Mouse (Mus musculus) ES-E14 (cell line): ENCODE data around the gene Cyp2c29. TPM values are rescaled to one million over a fixed set of nuclear protein-coding genes. Genes with fewer than 3 reads are reported as not detected.

Source experiments
- DNase-seq: peaks from one replicate; pipeline ENCODE4 v3.0.0-alpha.2; 2013; ENCODE audit warnings: low read depth, low spot score
- H3K27ac ChIP-seq: 2 replicates; pipeline ENCODE4 v1.5.1; 2012; ENCODE audit warnings: low read depth, mild to moderate bottlenecking, low read length, moderate library complexity, mixed read lengths; ENCODE audit not compliant: poor library complexity, insufficient read depth, severe bottlenecking
- H3K36me3 ChIP-seq: 2 replicates; pipeline ENCODE4 v1.6.1; 2012; ENCODE audit warnings: mild to moderate bottlenecking, low read length, moderate library complexity, mixed read lengths; ENCODE audit not compliant: control insufficient read depth, poor library complexity, insufficient read depth, severe bottlenecking
- H3K4me1 ChIP-seq, 2 experiments: fragments of 150-350 bp in 1 of 2; sonication (generic) in 1 of 2; 2 replicates each; pipeline ENCODE4 v1.6.1; 2012; ENCODE audit warnings: low read length in 2 of 2, mild to moderate bottlenecking in 1 of 2, mixed read lengths in 1 of 2; ENCODE audit not compliant: control insufficient read depth in 2 of 2, insufficient read depth in 2 of 2, poor library complexity in 1 of 2
- H3K4me3 ChIP-seq, 2 experiments: fragments of 150-350 bp in 1 of 2; sonication (generic) in 1 of 2; 2 replicates each; pipeline ENCODE4 v1.5.1; 2012; ENCODE audit warnings: low read length in 2 of 2, low read depth in 1 of 2, mild to moderate bottlenecking in 1 of 2, mixed read lengths in 1 of 2; ENCODE audit not compliant: insufficient read depth in 1 of 2, poor library complexity in 1 of 2, severe bottlenecking in 1 of 2
- H3K9ac ChIP-seq: 2 replicates; pipeline ENCODE4 v1.6.1; 2012; ENCODE audit warnings: low read depth, mild to moderate bottlenecking, low read length, mixed read lengths; ENCODE audit not compliant: poor library complexity, insufficient read depth, severe bottlenecking
- H3K9me3 ChIP-seq: fragments of 150-350 bp; sonication (generic); 2 replicates; pipeline ENCODE4 v1.6.1; 2012; ENCODE audit warnings: low read depth, mild to moderate bottlenecking, low read length; ENCODE audit not compliant: control insufficient read depth, insufficient read depth
- CHD2 ChIP-seq: IDR thresholded peaks from 2 replicates; pipeline ENCODE4 v1.6.1; 2014; ENCODE audit warnings: mild to moderate bottlenecking, low read depth, low read length, inconsistent platforms
- HCFC1 ChIP-seq: IDR thresholded peaks from 2 replicates; pipeline ENCODE4 v1.6.1; 2012; ENCODE audit warnings: low read length, inconsistent platforms, borderline replicate concordance; ENCODE audit not compliant: insufficient read depth
- MAFK ChIP-seq: IDR thresholded peaks from 2 replicates; pipeline ENCODE4 v1.6.1; 2014; ENCODE audit warnings: mild to moderate bottlenecking, low read depth, low read length, inconsistent platforms; ENCODE audit not compliant: insufficient read depth
- ZC3H11A ChIP-seq: IDR thresholded peaks from 2 replicates; pipeline ENCODE4 v1.6.1; 2012; ENCODE audit warnings: low read depth, mild to moderate bottlenecking, inconsistent platforms, low read length, borderline replicate concordance
- ZNF384 ChIP-seq: IDR thresholded peaks from 2 replicates; pipeline ENCODE4 v1.6.1; 2012; ENCODE audit warnings: low read depth, low read length, inconsistent platforms
- in situ Hi-C, 2 experiments: fragments of 600-800 bp; cut with MboI; formaldehyde crosslinking; loops; one replicate each; pipeline ENCODE4 v1.15.1; 2025; ENCODE audit warnings: low sequenced_read_pairs in 2 of 2, inconsistent platforms in 1 of 2; ENCODE audit not compliant: unreplicated experiment in 2 of 2
- total RNA-seq: library from RNA; depleted of rRNA; stranded (reverse); fragments of 300-350 nt; gene quantifications from 2 replicates; pipeline ENCODE4 v1.2.3, GENCODE M21; 2012; rRNA removed

Gene Cyp2c29
- total RNA-seq, 1 experiment = not detected

DNA sequence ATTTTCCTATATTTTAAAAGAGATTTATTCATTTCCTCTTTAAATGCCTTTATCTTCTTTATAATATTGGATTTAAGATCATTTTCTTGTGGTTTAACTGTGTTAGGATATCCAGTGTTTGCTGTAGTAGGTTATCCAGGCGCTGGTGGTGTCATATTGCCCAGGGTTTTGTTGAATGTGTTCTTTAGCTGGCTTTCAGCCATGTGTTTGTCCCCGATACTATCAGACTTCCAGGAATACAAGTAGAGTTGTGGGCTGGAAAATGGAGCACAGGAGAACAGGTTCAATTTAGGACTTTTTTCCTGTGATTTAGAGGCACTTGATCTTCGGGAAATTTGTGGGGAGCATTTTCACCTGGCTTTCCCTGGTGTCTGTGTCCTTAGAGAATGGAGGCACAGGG, 19.8 kb downstream of the Cyp2c29 start:
- Histone ChIP-seq H3K9ac (no peak overlapping the region), H3K4me3 (no peak overlapping the region), H3K4me1 (no peaks in the 10 kb centered on the region), H3K9me3 (no peaks in the 10 kb centered on the region), H3K27ac (no peak overlapping the region), H3K36me3 (no peaks in the 10 kb centered on the region)
- no peak for DNase-seq
- no peak for TF ChIP-seq CHD2
- TF ChIP-seq ZNF384 = no peak
- TF ChIP-seq ZC3H11A = no peak
- TF ChIP-seq HCFC1 = no peak
- no peak for TF ChIP-seq MAFK
- in situ Hi-C loops = no loop called here

Other genes with a start within 250 kb of the Cyp2c29 start
- gene Cyp2c65, start 208.4 kb upstream of the Cyp2c29 start, total RNA-seq = not detected in 2 replicates
- gene Cyp2c66, start 155.5 kb upstream of the Cyp2c29 start, total RNA-seq = not detected in 2 replicates
- not detected in 2 replicates for gene Cyp2c38, start 193.7 kb downstream of the Cyp2c29 start, total RNA-seq
- not detected in 2 replicates for gene Cyp2c39, start 241.5 kb downstream of the Cyp2c29 start, total RNA-seq